Mouse (Mus musculus): ENCODE measurements around the gene Rtn4r. TPM values are rescaled to one million over a fixed set of nuclear protein-coding genes. Genes with fewer than 3 reads are reported as not detected.
A peak's percentile ranks its signal among the peaks of the same experiment; 100 is the strongest.

Gene Rtn4r
- polyA plus RNA-seq, 1 experiment from 2014 or later, result 0.11 TPM

DNA sequence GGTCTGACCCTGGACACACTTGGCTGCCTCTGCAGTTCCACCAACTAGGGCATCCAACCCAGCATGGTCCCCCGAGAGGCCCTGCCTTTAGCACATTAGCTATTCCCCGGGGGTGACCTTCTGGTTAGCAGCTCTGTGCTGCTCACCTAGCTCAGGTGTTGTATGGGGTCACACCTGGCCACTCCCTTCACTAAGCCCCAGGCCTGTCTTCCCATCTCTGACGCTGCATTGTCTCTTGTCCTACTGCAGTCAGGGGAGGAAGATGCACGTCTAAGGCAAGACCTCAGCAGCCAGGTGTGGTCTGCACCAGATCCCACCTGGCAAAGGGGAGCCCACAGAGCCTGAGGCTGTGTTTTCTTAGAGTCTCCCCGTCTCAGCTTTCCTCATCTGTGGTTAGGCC is 2.0 kb downstream of the Rtn4r start:
- H3K4me2 ChIP-seq (ENCODE audit: low read depth, low read length), result no peak overlapping the region
- H3K4me3 ChIP-seq (ENCODE audit: low read depth, low read length), result no peak overlapping the region
- H3K36me3 ChIP-seq (ENCODE audit: control insufficient read depth, insufficient read depth), result no peaks in the 10 kb centered on the region
- H3K9me3 ChIP-seq (replicated peaks; ENCODE audit: control insufficient read depth, low read length), result no peaks in the 10 kb centered on the region
- peaks cover 4% of the 10 kb centered on the region; the same call in 1 of the 2 replicates for H3K4me1 ChIP-seq (ENCODE audit: control insufficient read depth, low read depth, low read length)
- H3K27ac ChIP-seq (ENCODE audit: low read length), result no peak overlapping the region
- H3K27me3 ChIP-seq (ENCODE audit: control insufficient read depth, insufficient read depth, low read depth, low read length), result peaks cover 35% of the 10 kb centered on the region
- 57% methylated on average over 5 of the region's 5 CpGs for WGBS (ENCODE audit: insufficient replicate concordance)
- H3K9ac ChIP-seq (ENCODE audit: low read depth, low read length), result no peak overlapping the region
- ATAC-seq (ENCODE audit: low read depth), result no peak

- Histone ChIP-seq H3K36me3 (ENCODE audit: control insufficient read depth, insufficient read depth) (no peaks in the 10 kb centered on the region), H3K9ac (ENCODE audit: low read depth, low read length) (no peak overlapping the region), H3K4me3 (ENCODE audit: low read depth, low read length) (no peak overlapping the region), H3K9me3 (replicated peaks; ENCODE audit: control insufficient read depth, low read length) (no peaks in the 10 kb centered on the region), H3K4me1 (ENCODE audit: control insufficient read depth, low read depth, low read length) (peaks cover 4% of the 10 kb centered on the region; the same call in 1 of the 2 replicates), H3K4me2 (ENCODE audit: low read depth, low read length) (no peak overlapping the region), H3K27me3 (ENCODE audit: control insufficient read depth, insufficient read depth, low read depth, low read length) (peaks cover 35% of the 10 kb centered on the region), H3K27ac (ENCODE audit: low read length) (no peak overlapping the region)
- ATAC-seq (ENCODE audit: low read depth), result no peak
- WGBS (ENCODE audit: insufficient replicate concordance), result 42% methylated on average over 4 of the region's 4 CpGs
Observed at GRCm38 (mm10) chr16:18130288-18130687, 2.8 kb downstream of the Rtn4r start.

DNA sequence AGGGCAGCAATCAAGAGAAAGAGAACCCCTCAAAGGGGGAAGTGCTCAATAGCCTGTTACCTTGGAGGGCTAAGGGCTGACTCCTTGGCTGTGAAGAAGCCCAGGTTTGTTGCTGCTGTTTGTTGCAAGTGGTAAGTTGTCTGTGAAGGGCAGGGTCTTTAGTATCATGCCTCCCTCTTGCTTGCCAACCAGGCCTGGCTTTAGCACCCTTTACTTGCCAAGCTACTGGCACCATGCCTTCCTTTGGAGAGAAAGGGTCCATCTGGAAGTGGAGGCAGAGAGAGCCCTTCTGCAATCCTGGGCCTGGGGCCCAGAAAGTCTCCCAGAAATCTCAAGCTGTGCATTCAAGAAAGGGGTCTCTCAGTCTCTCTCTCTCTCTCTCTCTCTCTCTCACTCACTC is 3.3 kb downstream of the Rtn4r start:
- Histone ChIP-seq H3K4me1 (ENCODE audit: control insufficient read depth, low read depth, low read length) (peaks cover 4% of the 10 kb centered on the region; the same call in 1 of the 2 replicates), H3K9ac (ENCODE audit: low read depth, low read length) (no peak overlapping the region), H3K4me3 (ENCODE audit: low read depth, low read length) (no peak overlapping the region), H3K27ac (ENCODE audit: low read length) (no peak overlapping the region), H3K4me2 (ENCODE audit: low read depth, low read length) (no peak overlapping the region), H3K27me3 (ENCODE audit: control insufficient read depth, insufficient read depth, low read depth, low read length) (peaks cover 35% of the 10 kb centered on the region), H3K9me3 (replicated peaks; ENCODE audit: control insufficient read depth, low read length) (no peaks in the 10 kb centered on the region), H3K36me3 (ENCODE audit: control insufficient read depth, insufficient read depth) (no peaks in the 10 kb centered on the region)
- no peak for ATAC-seq (ENCODE audit: low read depth)

DNA sequence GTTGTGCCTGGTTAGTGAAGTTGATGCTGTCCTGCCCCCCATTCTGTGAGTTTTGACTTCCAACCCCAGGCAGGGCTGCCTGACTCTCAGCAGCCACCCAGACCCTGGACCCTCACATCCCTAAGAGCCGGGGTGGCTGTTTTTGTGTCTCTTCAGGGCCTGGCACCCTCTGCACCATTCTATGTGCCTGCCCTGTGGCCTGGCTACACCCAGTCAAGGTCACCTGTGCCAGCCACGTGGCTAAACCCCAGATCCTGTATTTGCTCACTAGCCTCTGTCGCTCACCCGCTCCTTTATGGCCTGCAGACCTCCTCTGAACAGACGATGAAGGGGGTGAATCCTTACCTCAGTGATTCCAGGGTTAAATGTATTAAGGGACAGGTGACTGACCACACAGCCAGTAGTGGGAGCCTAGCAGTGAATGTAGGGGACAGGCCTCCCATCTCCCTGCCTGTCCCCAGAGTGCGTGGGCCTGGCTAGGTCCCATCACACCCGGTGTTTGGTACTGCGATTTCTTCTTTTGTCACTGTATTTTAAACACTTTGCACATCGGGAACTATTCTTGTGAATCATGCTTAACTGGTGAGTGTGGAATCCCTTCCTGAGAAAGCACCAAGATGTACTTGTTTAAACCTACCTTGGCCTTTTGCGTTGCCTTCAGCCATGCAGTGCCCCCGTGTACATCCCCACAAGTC is 4.0 kb downstream of the Rtn4r start:
- H3K4me3 ChIP-seq (ENCODE audit: low read depth, low read length), result no peak overlapping the region
- WGBS (ENCODE audit: insufficient replicate concordance), result 68% methylated on average over 11 of the region's 11 CpGs
- H3K4me2 ChIP-seq (ENCODE audit: low read depth, low read length), result no peak overlapping the region
- no peak overlapping the region for H3K27ac ChIP-seq (ENCODE audit: low read length)
- no peaks in the 10 kb centered on the region for H3K9me3 ChIP-seq (replicated peaks; ENCODE audit: control insufficient read depth, low read length)
- H3K9ac ChIP-seq (ENCODE audit: low read depth, low read length), result no peak overlapping the region
- peaks cover 4% of the 10 kb centered on the region; the same call in 1 of the 2 replicates for H3K4me1 ChIP-seq (ENCODE audit: control insufficient read depth, low read depth, low read length)
- no peaks in the 10 kb centered on the region for H3K36me3 ChIP-seq (ENCODE audit: control insufficient read depth, insufficient read depth)
- H3K27me3 ChIP-seq (ENCODE audit: control insufficient read depth, insufficient read depth, low read depth, low read length), result peaks cover 31% of the 10 kb centered on the region
- no peak for ATAC-seq (ENCODE audit: low read depth)

DNA sequence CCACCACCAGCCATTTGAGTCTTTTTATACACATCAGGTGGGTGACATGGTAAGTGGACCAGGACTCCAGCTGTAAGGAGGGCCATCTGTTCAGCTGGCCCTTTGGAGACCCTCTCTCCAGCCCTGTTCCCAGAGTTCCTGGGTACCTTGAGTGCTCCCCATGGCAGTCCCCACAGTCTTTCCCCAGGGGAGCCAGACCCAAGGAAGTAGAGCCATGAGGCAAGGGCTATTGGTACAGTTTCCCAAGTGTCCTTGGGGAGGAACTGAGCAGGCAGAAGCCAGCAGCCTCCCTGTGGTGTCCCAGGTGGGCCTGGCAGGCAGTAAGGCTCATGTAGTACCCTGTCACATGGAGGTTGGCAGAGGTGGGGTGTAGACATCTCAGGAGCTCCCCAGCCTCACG is 4.6 kb downstream of the Rtn4r start:
- ATAC-seq (ENCODE audit: low read depth), result no peak
- no peaks in the 10 kb centered on the region for H3K9me3 ChIP-seq (replicated peaks; ENCODE audit: control insufficient read depth, low read length)
- no peak overlapping the region for H3K4me2 ChIP-seq (ENCODE audit: low read depth, low read length)
- H3K4me1 ChIP-seq (ENCODE audit: control insufficient read depth, low read depth, low read length), result peaks cover 4% of the 10 kb centered on the region; the same call in 1 of the 2 replicates
- no peak overlapping the region for H3K4me3 ChIP-seq (ENCODE audit: low read depth, low read length)
- WGBS (ENCODE audit: insufficient replicate concordance), result 29% methylated on average over 1 of the region's 1 CpGs
- peaks cover 24% of the 10 kb centered on the region for H3K27me3 ChIP-seq (ENCODE audit: control insufficient read depth, insufficient read depth, low read depth, low read length)
- H3K36me3 ChIP-seq (ENCODE audit: control insufficient read depth, insufficient read depth), result no peaks in the 10 kb centered on the region
- H3K27ac ChIP-seq (ENCODE audit: low read length), result no peak overlapping the region
- H3K9ac ChIP-seq (ENCODE audit: low read depth, low read length), result no peak overlapping the region

GRCm38 (mm10) chr16:18132575-18132974 is 5.1 kb downstream of the Rtn4r start:
- no peak for ATAC-seq (ENCODE audit: low read depth)
- 51% methylated on average over 3 of the region's 3 CpGs for WGBS (ENCODE audit: insufficient replicate concordance)
- no peak overlapping the region for H3K9ac ChIP-seq (ENCODE audit: low read depth, low read length)

DNA sequence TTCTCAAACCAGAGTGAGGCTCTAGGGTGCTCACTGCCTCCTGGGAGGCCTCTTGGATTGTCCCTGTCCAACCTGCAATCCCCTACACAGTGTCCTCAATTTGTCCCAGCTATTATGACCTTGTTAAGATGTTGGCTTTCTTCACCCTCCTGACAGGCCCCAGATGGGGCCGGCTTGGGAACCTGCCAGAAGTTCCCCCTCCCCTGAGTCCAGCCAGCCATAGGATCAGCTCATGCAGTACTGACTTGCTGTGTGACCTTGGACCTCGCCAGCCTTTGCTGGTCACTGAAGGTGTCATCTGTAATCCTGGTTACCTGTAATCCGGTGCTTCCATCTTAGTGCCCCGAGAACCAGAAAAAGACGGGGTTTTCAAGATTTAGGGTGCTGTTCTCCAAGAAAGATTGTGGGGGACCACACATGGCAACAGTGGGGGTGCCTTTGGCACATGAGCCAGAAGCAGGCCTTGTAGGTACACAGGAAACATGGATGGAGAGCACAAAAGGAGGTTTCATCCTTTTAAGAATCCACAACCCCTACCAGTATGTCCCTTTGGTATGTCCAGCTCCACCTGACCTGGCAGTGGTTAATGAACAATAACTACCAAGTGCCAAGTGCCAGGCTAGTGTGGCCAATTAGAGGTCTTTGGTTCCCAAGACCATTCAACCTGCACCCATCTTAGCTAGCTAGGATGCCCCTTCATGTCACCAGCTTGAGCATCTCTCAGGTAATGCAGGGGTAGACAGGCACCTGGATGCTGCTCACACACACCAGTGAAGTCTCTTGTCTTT is 5.9 kb downstream of the Rtn4r start:
- Histone ChIP-seq H3K9ac (ENCODE audit: low read depth, low read length) (no peak overlapping the region), H3K27ac (ENCODE audit: low read length) (no peak overlapping the region), H3K4me2 (ENCODE audit: low read depth, low read length) (no peak overlapping the region), H3K36me3 (ENCODE audit: control insufficient read depth, insufficient read depth) (no peaks in the 10 kb centered on the region), H3K9me3 (replicated peaks; ENCODE audit: control insufficient read depth, low read length) (no peaks in the 10 kb centered on the region), H3K4me3 (ENCODE audit: low read depth, low read length) (no peak overlapping the region), H3K27me3 (ENCODE audit: control insufficient read depth, insufficient read depth, low read depth, low read length) (peaks cover 11% of the 10 kb centered on the region), H3K4me1 (ENCODE audit: control insufficient read depth, low read depth, low read length) (no peaks in the 10 kb centered on the region; the same call in 1 of the 2 replicates)
- no peak for ATAC-seq (ENCODE audit: low read depth)
- 60% methylated on average over 5 of the region's 5 CpGs for WGBS (ENCODE audit: insufficient replicate concordance)

More at GRCm38 (mm10) chr16:18132575-18132974, 5.1 kb downstream of the Rtn4r start:
- H3K36me3 ChIP-seq (ENCODE audit: control insufficient read depth, insufficient read depth), result no peaks in the 10 kb centered on the region
- no peak overlapping the region for H3K27ac ChIP-seq (ENCODE audit: low read length)
- no peaks in the 10 kb centered on the region for H3K9me3 ChIP-seq (replicated peaks; ENCODE audit: control insufficient read depth, low read length)
- H3K4me1 ChIP-seq (ENCODE audit: control insufficient read depth, low read depth, low read length), result peaks cover 4% of the 10 kb centered on the region; the same call in 1 of the 2 replicates
- no peak overlapping the region for H3K4me3 ChIP-seq (ENCODE audit: low read depth, low read length)
- H3K27me3 ChIP-seq (ENCODE audit: control insufficient read depth, insufficient read depth, low read depth, low read length), result peaks cover 19% of the 10 kb centered on the region
- H3K4me2 ChIP-seq (ENCODE audit: low read depth, low read length), result no peak overlapping the region

DNA sequence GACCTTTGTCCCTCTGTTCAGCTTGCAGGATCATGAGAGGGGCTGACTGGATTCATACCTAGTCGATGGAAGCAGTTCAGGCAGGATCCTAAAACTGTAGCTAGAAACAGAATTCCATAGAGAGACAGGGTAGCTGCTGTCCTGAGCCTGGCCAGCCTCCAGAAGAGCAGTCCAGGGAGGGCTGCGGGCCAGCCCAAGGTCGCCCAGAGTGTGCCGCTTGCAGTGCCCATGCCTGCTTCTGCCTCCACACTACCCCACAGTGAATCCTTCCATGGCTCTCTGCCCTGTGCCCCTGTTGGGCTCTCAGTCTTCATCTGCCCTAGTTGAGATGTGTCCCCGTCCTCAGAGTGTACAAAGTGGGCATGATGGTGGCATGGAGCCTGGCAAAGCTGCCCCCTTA is 7.8 kb downstream of the Rtn4r start:
- Histone ChIP-seq H3K4me1 (ENCODE audit: control insufficient read depth, low read depth, low read length) (no peaks in the 10 kb centered on the region; the same call in 1 of the 2 replicates), H3K9me3 (replicated peaks; ENCODE audit: control insufficient read depth, low read length) (no peaks in the 10 kb centered on the region), H3K4me3 (ENCODE audit: low read depth, low read length) (no peak overlapping the region), H3K9ac (ENCODE audit: low read depth, low read length) (no peak overlapping the region), H3K4me2 (ENCODE audit: low read depth, low read length) (no peak overlapping the region), H3K27me3 (ENCODE audit: control insufficient read depth, insufficient read depth, low read depth, low read length) (no peaks in the 10 kb centered on the region), H3K27ac (ENCODE audit: low read length) (peak overlapping the region; percentile 20; the same call in 1 of the 2 replicates), H3K36me3 (ENCODE audit: control insufficient read depth, insufficient read depth) (no peaks in the 10 kb centered on the region)
- no peak for ATAC-seq (ENCODE audit: low read depth)
- 50% methylated on average over 5 of the region's 5 CpGs for WGBS (ENCODE audit: insufficient replicate concordance)

- H3K27ac ChIP-seq (ENCODE audit: low read length), result no peak overlapping the region
- no peaks in the 10 kb centered on the region for H3K27me3 ChIP-seq (ENCODE audit: control insufficient read depth, insufficient read depth, low read depth, low read length)
- no peaks in the 10 kb centered on the region; the same call in 1 of the 2 replicates for H3K4me1 ChIP-seq (ENCODE audit: control insufficient read depth, low read depth, low read length)
- no peaks in the 10 kb centered on the region for H3K9me3 ChIP-seq (replicated peaks; ENCODE audit: control insufficient read depth, low read length)
- no peak overlapping the region for H3K4me2 ChIP-seq (ENCODE audit: low read depth, low read length)
- H3K36me3 ChIP-seq (ENCODE audit: control insufficient read depth, insufficient read depth), result no peaks in the 10 kb centered on the region
- peak; percentile 96 for ATAC-seq (ENCODE audit: low read depth)
- H3K9ac ChIP-seq (ENCODE audit: low read depth, low read length), result no peak overlapping the region
- H3K4me3 ChIP-seq (ENCODE audit: low read depth, low read length), result no peak overlapping the region
- WGBS (ENCODE audit: insufficient replicate concordance), result 55% methylated on average over 7 of the region's 7 CpGs
Observed at GRCm38 (mm10) chr16:18136015-18136414, 8.6 kb downstream of the Rtn4r start.

Measured in liver, embryonic 16.5 days (tissue).